Mouse (Mus musculus) effector memory CD4-positive, alpha-beta T cell, adult 5 months (primary cell): Measurements from ENCODE around the gene Gm7682. TPM values are rescaled to one million over a fixed set of nuclear protein-coding genes. Genes with fewer than 3 reads are reported as not detected.

Experiments
- polyA plus RNA-seq: library from polyadenylated mRNA; unstranded; fragments of 100-300 nt; shearing (Covaris generic); gene quantifications from one replicate; pipeline ENCODE4 v1.2.1, GENCODE M21; 2017

Gene Gm7682
- polyA plus RNA-seq = not detected

DNA sequence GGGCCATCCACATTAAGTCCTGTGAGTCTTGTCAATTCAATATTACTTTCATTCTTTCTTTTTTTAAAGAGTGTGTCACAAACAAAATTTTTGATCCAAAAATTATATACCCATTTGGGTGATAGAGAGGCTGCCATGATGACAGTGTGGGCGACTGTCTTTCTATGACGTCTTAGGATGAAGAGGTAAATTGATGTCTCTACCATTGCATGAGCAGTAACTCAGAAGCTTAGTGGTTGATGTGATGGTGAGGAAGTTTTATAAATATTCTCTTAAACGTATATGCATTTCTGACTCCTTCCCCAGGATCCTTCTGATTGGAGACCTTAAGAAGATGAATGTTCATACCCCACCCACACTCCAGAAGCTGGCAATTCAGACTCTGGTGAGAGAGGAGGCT is at the start of gene Gm7682:
Gm7682 (plus strand) TSS at position 301 of the 400 bp plus-strand sequence.

Other genes with a start within 250 kb of the Gm7682 start
- gene Gm3106, start 227.8 kb upstream of the Gm7682 start, polyA plus RNA-seq = 0.25 TPM
- gene A430089I19Rik, start 139.0 kb upstream of the Gm7682 start, polyA plus RNA-seq = not detected
- not detected for gene Gm6502, start 131.3 kb upstream of the Gm7682 start, polyA plus RNA-seq
- not detected for gene AA792892, start 106.0 kb upstream of the Gm7682 start, polyA plus RNA-seq
- 0.69 TPM for gene Gm3139, start 80.5 kb downstream of the Gm7682 start, polyA plus RNA-seq
- not detected for gene Gm3147, start 170.6 kb downstream of the Gm7682 start, polyA plus RNA-seq
- gene Gm6509, start 178.2 kb downstream of the Gm7682 start, polyA plus RNA-seq = not detected
- not detected for gene Gm6205, start 202.6 kb downstream of the Gm7682 start, polyA plus RNA-seq